Mouse (Mus musculus): Measurements from ENCODE around the gene Nostrin. TPM values are rescaled to one million over a fixed set of nuclear protein-coding genes. Genes with fewer than 3 reads are reported as not detected.

Gene Nostrin
- total RNA-seq, 1 experiment from 2014 or later, result 1.7 TPM

DNA sequence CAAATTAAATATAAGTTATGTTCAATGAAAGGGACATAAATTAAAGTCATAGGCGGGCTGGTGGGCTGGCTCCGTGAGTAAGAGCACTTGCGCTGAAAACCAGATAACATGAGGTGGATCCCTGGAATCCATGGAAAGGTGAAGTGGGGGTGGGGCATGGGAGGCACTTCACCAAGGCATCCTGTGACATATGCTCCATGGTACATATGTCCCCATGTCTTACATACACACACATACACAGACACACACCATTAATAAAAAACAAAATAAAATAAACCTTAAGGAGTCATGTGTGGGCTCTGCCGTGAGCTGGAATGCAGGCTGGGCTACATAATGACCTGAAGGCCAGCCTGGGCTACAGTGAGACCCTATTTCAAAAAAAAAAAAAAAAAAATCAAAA, 44.1 kb downstream of the Nostrin start:
- no peak for ATAC-seq (ENCODE audit: extremely low read depth, insufficient number of reproducible peaks, low FRiP score, poor library complexity, severe bottlenecking)

DNA sequence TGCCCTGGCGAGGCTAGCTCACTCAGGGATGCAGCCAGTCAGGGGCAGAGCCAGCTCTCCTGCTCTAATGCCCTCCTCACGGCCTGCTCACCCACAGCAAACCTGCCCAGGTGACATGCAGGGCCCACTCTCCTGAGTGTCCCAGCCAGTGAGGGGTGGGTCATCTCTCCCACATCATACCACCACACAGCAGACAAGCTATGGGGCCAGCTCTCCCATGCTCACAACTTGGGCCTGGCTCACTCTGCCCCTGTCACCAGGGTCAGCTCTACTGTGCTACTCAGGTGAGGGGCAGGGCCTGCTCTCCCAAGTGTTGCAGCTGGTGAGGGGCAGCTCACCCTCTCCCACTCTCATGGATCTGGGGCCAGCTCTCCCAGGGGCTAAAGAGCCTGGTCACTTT, 52.4 kb downstream of the Nostrin start:
- ATAC-seq (ENCODE audit: extremely low read depth, insufficient number of reproducible peaks, low FRiP score, poor library complexity, severe bottlenecking), result peak; percentile 16; the same call in 1 of the 2 replicates

DNA sequence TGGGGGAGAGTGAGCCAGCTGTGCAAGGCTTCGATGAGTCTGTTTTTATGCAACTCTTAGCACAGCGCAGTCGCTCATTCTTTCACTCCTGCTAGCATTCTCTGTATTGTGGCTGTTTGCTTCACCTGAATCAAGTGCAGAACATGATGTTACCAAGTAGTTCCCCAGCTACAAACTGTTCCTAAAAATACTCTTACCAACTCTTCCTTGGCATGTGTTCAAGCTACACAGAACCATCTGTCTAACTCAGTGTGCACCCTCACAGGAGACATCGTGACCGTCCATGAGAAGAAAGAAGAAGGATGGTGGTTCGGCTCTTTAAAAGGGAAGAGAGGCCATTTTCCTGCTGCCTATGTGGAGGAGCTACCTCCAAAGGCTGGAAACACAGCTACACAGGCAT, 53.1 kb downstream of the Nostrin start:
- ATAC-seq (ENCODE audit: extremely low read depth, insufficient number of reproducible peaks, low FRiP score, poor library complexity, severe bottlenecking), result no peak

DNA sequence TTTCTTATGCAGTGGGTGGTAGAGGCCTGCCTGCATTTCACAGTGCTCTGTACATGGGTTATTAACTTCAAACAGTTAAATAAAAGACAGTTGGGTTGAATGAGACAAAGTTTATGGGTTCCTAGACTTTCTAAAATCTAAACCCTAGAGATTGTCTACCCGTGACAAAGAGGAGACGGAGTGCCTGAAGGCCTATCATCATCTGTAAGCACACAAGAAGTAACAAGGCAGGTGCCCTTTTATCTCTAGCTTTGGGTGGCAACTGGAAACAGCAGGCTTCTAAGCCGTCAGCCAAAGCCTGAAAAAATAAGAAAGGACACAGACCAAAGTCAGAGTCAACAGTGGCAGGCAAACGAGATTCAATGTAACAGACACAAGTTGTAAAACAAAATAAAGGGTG, 53.6 kb downstream of the Nostrin start:
- no peak for ATAC-seq (ENCODE audit: extremely low read depth, insufficient number of reproducible peaks, low FRiP score, poor library complexity, severe bottlenecking)

DNA sequence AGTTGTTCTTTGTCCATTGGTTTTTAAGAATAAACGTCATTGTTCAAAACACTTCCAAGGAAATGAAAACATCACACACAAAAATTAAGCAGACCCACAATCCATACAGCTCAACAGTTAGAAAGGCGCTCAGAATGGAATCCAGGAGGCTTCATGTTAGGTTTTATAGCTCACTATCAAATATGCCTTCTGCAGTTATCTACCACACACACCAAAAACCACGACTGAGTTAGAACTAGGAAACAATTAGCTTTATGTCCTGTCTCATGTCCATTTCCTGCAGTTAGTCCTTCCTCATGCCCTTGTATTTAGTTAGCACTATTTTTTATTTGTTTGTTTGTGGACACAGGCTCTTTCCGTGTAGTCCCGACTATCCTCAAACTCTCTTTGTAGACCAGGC, 55.5 kb downstream of the Nostrin start:
- ATAC-seq (ENCODE audit: extremely low read depth, insufficient number of reproducible peaks, low FRiP score, poor library complexity, severe bottlenecking), result no peak

DNA sequence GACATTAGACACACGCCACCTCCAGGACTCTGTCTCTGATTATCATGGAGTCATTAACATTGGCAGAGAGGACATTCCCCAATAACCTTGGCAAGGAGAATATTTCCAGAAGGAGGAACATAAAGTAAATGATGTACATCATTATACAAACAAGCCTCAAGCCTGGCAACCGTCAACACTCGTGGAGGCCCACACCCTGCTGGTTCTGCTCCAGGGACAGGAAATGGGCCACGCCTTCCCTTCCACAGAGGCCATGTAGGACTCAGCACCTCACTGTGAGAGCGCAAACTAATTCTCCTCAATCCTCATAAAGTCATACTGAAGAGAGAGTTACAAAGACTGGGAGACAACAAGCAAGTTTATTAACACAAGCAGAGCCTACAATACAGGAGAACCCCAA, 58.0 kb downstream of the Nostrin start:
- ATAC-seq (ENCODE audit: extremely low read depth, insufficient number of reproducible peaks, low FRiP score, poor library complexity, severe bottlenecking), result no peak

DNA sequence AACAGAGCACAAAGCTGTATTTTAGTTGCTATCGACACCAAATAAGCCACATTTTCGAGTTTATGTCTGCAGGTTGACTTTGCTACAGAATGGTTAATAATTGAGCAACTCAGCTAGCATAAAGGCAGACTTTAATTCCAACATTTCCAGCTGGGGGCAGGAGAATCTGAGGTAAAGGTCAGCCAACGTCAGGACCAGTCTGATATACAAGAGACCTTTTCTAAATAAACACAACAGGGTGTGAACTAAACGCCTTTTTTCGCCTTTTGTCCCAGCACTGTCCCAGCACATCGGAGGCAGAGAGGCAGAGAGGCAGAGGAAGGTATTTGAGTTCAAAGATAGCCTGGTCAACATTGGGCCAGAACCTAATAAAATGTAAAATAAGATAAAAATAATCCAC, 69.6 kb downstream of the Nostrin start:
- ATAC-seq (ENCODE audit: extremely low read depth, insufficient number of reproducible peaks, low FRiP score, poor library complexity, severe bottlenecking), result no peak

DNA sequence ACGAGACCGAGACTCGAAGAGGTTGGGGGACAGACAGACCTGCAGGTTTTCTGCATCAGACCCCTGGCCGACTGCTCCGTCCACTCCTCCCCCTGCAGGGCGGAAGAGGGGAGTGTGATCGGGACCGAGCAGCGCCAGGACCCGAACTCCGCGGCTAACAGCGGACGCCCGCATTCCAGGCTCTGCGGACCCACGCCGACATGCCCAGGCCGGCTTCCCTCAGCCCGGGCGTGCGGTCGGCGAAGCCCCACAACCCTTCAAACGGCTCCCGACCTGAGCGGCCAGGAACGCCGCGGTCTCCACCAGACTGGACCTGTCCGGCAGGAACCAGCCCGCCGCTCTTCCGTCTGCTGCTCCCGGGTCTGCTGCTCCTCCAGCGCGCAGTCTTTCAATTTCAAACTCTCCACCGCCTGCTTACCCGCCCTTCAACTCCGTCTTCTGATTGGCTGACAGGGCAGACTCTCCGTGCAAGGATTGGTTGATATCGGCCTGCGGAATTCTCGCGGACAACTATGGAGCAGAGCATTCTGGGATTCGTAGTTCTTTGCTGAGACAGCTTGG, 70.3 kb downstream of the Nostrin start, which contains the start of gene Spc25:
Spc25 (minus strand) TSS at position 404 of the 561 bp plus-strand sequence.
- peak; percentile 100 for ATAC-seq (ENCODE audit: extremely low read depth, insufficient number of reproducible peaks, low FRiP score, poor library complexity, severe bottlenecking)

DNA sequence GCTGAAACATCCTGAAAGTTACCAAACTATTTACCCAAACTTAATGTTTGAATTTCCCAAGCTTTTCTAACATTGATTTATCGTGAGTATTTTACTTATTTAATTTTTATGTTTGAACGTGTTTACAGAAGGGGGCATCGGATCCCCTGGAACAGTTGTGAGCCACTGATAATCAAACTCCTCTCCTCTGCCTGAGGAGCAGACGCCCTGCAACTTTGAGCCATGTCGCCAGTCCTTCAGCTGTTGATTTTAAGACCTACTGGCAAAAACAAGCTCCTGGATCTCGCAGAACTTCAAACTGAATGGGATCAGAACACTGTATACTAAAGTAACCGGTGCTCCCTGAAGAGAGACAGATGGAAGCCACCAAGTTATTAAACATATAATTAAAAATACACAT, 70.9 kb downstream of the Nostrin start:
- no peak for ATAC-seq (ENCODE audit: extremely low read depth, insufficient number of reproducible peaks, low FRiP score, poor library complexity, severe bottlenecking)

DNA sequence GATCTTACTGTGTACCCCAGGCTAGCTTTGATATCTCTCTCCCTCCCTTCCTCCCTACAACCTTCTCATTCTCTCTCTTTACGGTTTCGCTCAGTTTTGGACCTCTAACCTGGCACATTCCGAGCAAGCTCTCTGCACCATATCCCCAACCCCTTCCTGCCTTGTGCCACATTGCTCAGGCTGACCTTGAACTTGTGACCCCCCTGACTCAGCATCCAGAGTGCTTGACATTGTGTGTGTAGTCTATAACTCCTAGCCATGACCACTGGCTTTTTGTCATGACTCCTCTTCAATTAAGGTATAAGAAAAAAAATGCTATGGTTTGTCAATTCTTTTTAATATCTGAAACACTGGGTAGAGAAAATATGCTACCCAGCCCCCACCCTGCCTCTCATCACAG, 74.1 kb downstream of the Nostrin start:
- no peak for ATAC-seq (ENCODE audit: extremely low read depth, insufficient number of reproducible peaks, low FRiP score, poor library complexity, severe bottlenecking)

DNA sequence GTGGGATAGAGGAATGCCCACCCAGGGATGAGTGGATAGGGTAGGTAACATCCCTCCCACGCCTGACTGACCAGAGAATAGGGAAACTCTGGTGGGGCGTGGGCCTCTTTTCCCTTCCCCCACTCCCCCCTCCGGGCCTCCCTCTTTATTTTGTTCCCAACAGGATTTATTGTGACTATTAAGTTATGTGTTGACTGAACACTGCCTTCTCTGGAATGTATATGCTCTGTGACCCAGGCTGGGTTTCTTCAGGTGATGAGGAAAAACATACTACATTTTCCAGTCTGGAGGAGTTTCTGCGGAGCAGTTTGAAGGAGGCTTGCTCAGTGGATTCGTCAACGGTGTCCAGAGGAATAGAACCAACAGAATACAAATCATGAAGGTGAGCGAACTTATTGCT, 75.2 kb downstream of the Nostrin start, which contains the start of gene G6pc2:
G6pc2 (plus strand) TSS at position 301 of the 400 bp plus-strand sequence.
- no peak for ATAC-seq (ENCODE audit: extremely low read depth, insufficient number of reproducible peaks, low FRiP score, poor library complexity, severe bottlenecking)

DNA sequence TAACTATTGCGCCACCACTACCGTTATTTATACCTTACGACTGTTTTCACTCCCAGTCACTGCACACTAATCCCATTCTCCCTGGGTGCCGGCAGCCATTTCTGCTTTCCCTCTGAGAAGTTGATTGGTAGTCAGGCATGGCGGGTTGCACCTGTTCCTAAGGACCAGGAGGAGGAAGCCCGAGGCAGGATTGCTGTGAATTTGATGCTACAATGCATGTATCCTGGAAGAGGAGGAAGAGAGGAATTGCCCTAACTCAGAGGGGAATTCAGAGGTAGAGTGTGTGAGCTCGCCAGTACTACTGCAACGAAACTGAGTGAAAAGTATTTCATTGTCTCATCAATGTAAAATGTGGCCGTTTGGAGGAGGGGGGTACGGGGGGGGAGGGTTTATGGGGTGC, 77.1 kb downstream of the Nostrin start:
- no peak for ATAC-seq (ENCODE audit: extremely low read depth, insufficient number of reproducible peaks, low FRiP score, poor library complexity, severe bottlenecking)

DNA sequence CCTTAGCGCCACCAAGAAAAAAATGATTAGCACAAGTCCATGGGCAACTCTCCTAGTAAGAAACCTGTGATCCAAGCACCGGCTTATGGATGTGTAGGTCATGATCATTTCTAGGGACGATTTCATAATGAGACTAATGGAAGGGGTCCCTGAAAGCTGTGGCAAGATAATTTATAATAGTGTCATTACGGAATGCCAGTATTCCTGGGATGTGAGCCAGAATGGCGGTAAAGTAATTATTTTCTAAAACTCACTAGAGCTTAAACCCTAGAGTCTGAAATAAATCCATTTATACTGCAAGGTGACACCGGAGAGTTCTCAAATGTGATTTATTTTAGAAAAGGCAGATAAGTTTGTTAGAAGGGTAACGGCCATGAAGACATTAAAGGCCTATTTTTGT, 79.6 kb downstream of the Nostrin start:
- no peak for ATAC-seq (ENCODE audit: extremely low read depth, insufficient number of reproducible peaks, low FRiP score, poor library complexity, severe bottlenecking)

DNA sequence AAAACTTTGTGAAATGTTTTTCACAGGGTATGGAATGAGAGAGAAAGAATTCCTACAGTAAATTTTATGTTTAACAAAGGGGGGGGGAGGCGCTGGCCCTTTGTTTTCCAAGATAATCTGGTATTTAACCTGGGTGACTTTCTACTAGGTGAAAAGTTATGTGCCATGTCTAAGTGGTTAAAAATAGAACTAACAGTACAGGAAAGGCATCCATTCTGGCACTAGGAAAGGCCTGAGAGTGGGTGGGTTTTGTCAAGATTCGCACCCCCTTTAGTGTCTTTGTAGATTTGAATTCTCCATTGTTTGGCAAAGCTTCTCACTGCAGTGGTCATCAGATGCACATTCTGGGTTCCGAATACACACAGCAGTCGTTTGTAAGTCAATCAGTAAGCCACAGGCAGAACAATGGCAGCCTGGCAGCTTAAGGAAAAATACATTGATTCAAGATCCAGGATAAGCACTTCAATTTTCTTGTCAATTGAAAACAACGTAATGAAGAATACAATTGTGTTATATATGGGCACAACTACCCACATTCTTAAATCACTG, 86.3 kb downstream of the Nostrin start:
- no peak for ATAC-seq (ENCODE audit: extremely low read depth, insufficient number of reproducible peaks, low FRiP score, poor library complexity, severe bottlenecking)

DNA sequence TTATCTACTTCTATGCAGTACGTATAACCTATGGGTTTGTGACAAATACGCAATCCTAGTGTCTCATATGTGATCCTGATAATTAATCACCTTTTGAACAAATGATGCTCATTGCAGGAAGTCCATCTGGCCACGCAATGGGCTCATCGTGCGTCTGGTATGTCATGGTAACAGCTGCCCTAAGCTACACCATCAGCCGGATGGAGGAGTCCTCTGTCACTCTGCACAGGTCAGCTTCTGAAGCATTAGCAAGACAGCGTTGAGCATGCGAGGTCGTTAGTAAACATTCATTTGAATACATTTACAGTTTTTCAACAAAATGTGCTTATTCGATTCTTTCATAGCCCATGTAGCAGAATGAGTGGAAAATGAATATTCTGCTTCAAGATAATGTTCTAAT, 87.2 kb downstream of the Nostrin start:
- ATAC-seq (ENCODE audit: extremely low read depth, insufficient number of reproducible peaks, low FRiP score, poor library complexity, severe bottlenecking), result no peak

DNA sequence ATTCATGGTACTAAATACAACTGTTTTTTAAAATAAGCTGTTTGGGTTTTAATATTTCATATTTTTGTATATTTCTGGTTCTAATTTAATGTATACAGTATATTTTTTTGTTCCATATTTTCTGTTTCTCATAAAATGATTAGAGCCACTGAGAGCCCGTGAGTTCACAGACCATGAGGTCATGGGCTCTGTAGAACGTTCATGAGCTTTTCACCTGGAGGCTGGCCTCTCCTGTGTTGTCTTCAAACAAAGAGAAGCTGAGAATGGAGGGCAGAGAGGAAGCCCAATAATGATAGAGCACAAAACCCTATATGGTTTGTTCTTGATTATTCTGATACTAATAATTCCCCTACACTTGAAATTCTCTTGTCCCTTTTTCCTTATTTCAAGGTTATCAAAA, 89.1 kb downstream of the Nostrin start:
- ATAC-seq (ENCODE audit: extremely low read depth, insufficient number of reproducible peaks, low FRiP score, poor library complexity, severe bottlenecking), result no peak

DNA sequence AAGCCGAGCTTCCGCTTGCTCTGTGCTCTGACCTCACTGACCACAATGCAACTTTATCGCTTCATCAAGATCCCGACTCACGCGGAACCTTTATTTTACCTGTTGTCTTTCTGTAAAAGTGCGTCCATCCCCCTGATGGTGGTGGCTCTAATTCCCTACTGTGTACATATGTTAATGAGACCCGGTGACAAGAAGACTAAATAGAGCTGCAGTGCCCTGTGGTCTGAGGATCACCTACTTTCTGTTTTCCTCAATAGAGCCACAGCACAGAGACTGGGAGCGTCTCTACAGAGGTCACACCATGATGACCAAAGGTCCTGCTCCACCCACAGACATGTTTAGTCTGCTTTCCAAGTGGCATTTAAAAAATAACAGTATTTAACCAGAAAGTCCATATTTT, 91.3 kb downstream of the Nostrin start:
- no peak for ATAC-seq (ENCODE audit: extremely low read depth, insufficient number of reproducible peaks, low FRiP score, poor library complexity, severe bottlenecking)

DNA sequence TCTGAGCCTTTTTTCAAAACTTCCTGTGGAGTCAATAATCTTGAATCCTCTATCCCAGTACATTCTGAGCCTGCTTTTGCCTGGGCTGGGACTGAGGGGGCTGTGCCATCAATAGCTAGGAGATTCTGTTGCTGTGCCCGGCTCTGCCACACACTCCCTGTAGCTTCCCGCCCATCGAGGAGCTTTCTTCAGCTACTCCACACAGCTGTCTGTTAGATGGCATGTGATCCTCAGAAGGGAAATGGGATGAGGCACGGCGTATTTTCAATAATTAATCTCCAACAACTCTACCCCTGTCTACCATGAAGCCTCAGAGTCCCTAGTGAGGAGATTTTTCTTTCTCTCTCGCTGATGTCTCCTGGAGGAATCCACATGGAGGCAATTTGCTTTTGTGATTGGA, 93.0 kb downstream of the Nostrin start:
- ATAC-seq (ENCODE audit: extremely low read depth, insufficient number of reproducible peaks, low FRiP score, poor library complexity, severe bottlenecking), result no peak

DNA sequence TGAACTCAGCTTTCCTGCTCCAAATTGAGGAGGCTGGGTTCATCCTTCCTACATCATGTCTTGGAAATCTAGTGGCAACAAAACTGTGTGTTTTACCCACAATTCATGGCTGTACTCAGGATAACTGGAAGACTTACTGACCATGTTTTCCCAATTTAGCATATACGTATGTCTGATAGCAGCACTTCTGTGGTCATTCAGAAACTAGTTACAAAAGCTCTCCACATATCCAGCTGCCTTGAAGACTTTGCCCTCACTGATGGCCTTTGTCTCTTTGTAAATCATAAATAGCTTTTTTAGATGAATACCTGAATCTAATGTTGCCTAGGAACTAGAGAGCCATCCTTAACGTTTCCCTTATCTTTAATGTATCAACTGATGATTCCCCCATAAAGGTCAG, 94.5 kb downstream of the Nostrin start:
- no peak for ATAC-seq (ENCODE audit: extremely low read depth, insufficient number of reproducible peaks, low FRiP score, poor library complexity, severe bottlenecking)

DNA sequence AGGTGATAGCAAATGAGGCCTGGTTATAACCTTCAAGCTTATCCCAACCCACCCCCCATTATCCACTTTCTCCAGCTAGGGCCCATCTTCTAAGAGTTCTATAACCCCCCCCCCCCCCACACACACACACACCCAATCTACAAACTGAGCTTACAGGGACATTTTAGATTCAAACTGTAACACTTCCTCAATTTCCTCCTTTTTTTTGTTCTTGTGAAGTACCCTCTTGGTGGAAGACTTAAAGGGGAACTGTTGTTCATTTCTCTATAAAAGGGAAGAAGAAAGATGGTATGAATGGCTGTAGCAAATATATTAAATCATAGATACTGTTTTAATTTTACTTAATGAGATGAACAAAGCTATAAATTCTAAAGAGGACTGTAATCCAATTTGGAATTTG, 96.5 kb downstream of the Nostrin start:
- no peak for ATAC-seq (ENCODE audit: extremely low read depth, insufficient number of reproducible peaks, low FRiP score, poor library complexity, severe bottlenecking)

DNA sequence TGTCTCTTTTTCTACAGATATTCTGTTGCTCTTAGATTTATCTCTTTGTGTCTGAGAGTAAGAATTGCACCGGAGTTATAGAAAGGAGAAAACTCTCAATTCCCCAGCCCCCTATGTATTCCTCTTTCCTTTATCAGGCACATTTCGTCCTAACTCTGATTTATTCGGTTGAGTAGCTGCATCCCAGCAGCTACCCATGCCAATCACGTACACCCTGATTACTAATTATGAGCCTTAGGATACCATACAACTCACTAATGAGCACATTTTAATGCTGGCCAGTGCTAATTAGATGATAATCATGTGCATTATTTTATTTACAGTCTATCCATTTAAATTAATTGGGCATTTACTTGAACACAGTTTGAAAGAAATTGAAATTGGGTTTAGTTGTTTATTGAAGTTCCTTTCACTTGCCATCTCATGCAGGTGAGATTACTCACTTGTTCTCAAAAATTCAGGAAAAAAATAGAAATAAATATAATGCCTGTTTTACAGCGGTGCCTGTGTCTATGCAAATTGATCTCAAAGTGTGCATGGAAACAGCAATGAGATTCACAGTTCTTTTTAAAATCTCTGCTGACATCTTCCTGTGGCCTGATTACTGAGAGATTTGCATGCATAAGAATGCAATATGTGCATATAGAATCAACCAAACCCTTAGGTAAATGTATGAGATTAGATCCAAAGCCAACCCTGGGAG, 99.5 kb downstream of the Nostrin start:
- ATAC-seq (ENCODE audit: extremely low read depth, insufficient number of reproducible peaks, low FRiP score, poor library complexity, severe bottlenecking), result no peak
